Mouse (Mus musculus) layer of hippocampus, adult 18-20 months (tissue): ENCODE measurements around the gene Olfr95. TPM values are rescaled to one million over a fixed set of nuclear protein-coding genes. Genes with fewer than 3 reads are reported as not detected.

Experiments
- total RNA-seq, 2 experiments: library from RNA; stranded (reverse); gene quantifications; 2 replicates each; pipeline ENCODE4 v1.2.3; 2021

The Olfr95 gene
- total RNA-seq, 2 experiments from 2014 or later = not detected

Other genes with a start within 250 kb of the Olfr95 start
- gene 2410137M14Rik, start 231.9 kb downstream of the Olfr95 start, total RNA-seq = not detected
- under 1 TPM; 0.87 to 0.96 TPM for gene H2-M5, start 223.6 kb downstream of the Olfr95 start, total RNA-seq
- gene Zfp57, start 212.0 kb downstream of the Olfr95 start, total RNA-seq = 1 to 10 TPM; 8.1 to 8.7 TPM
- 10 to 100 TPM; 35.8 to 43.1 TPM for gene Mog, start 189.7 kb downstream of the Olfr95 start, total RNA-seq
- 100 to 1,000 TPM; 683 to 686 TPM for gene Gabbr1, start 167.2 kb downstream of the Olfr95 start, total RNA-seq
- not detected for gene Olfr90, start 124.6 kb downstream of the Olfr95 start, total RNA-seq
- gene Olfr91, start 114.8 kb downstream of the Olfr95 start, total RNA-seq = not detected
- not detected for gene Olfr92, start 93.0 kb downstream of the Olfr95 start, total RNA-seq
- not detected for gene Olfr93, start 51.6 kb downstream of the Olfr95 start, total RNA-seq
- gene Ubd, start 19.2 kb downstream of the Olfr95 start, total RNA-seq = not detected
- not detected for gene Olfr94, start 12.1 kb downstream of the Olfr95 start, total RNA-seq
- not detected for gene Olfr96, start 7.0 kb upstream of the Olfr95 start, total RNA-seq
- gene Olfr97, start 24.2 kb upstream of the Olfr95 start, total RNA-seq = not detected
- not detected for gene Olfr98, start 50.6 kb upstream of the Olfr95 start, total RNA-seq
- 1 to 10 TPM; 2.6 to 2.8 TPM for gene H2-M3, start 57.1 kb upstream of the Olfr95 start, total RNA-seq
- not detected for gene Olfr99, start 70.3 kb upstream of the Olfr95 start, total RNA-seq
- not detected for gene Olfr101, start 91.2 kb upstream of the Olfr95 start, total RNA-seq
- not detected for gene Olfr102, start 103.9 kb upstream of the Olfr95 start, total RNA-seq
- not detected for gene Olfr103, start 126.6 kb upstream of the Olfr95 start, total RNA-seq
- gene Olfr104-ps, start 146.5 kb upstream of the Olfr95 start, total RNA-seq = not detected
- gene Olfr105-ps, start 165.9 kb upstream of the Olfr95 start, total RNA-seq = not detected
- gene Olfr106-ps, start 177.3 kb upstream of the Olfr95 start, total RNA-seq = not detected
- not detected for gene Olfr107, start 186.1 kb upstream of the Olfr95 start, total RNA-seq
- not detected for gene Olfr108, start 232.4 kb upstream of the Olfr95 start, total RNA-seq
- gene Olfr109, start 245.8 kb upstream of the Olfr95 start, total RNA-seq = not detected